Mouse (Mus musculus) Patski (cell line): ENCODE data around the gene Top2a. TPM values are rescaled to one million over a fixed set of nuclear protein-coding genes. Genes with fewer than 3 reads are reported as not detected.

Experiments
- ATAC-seq: fragments of 100-300 bp; one replicate; pipeline ENCODE4 v1.8.0; 2021
- CTCF ChIA-PET: fragments of 350-600 bp; sonication (Branson Sonifier 250); formaldehyde crosslinking; loops from one replicate; lab custom pipeline; 2022; ENCODE audit warnings: inconsistent platforms; lab: Charles Lee
- POLR2A ChIA-PET: fragments of 350-600 bp; sonication (Branson Sonifier 250); formaldehyde crosslinking; loops from one replicate; lab custom pipeline; 2022; ENCODE audit warnings: antibody characterized with exemption, inconsistent platforms; lab: Charles Lee
- DNase-seq: peaks from one replicate; pipeline ENCODE4 v3.0.0-alpha.2; 2011; ENCODE audit warnings: low read depth, low spot score
- H3K27me3 ChIP-seq: fragments of 371-371 bp; one replicate; pipeline ENCODE4 v1.5.1; 2021
- CTCF ChIP-seq: fragments of 100-300 bp; IDR thresholded peaks from one replicate; pipeline ENCODE4 v1.5.1; 2021
- in situ Hi-C: fragments of 300-500 bp; cut with MboI; formaldehyde crosslinking; loops from 3 replicates; pipeline ENCODE4 v1.11.1; 2018; ENCODE audit warnings: low pct_unique_long_range_greater_than_20kb, mixed read lengths
- polyA plus RNA-seq: library from polyadenylated mRNA; unstranded; gene quantifications from one replicate; pipeline ENCODE4 v1.2.3, GENCODE M21; 2021

Gene Top2a
- polyA plus RNA-seq, 1 experiment from 2014 or later: 139 TPM

GRCm38 (mm10) chr11:98943741-98944461, 80.1 kb downstream of the Top2a start:
- ChIA-PET POLR2A (interaction anchor here (0.7 to 0.9 kb wide), 2 partner anchors 8 to 19 kb away, joined by 3 read pairs; no protein-coding TSS in a partner anchor), CTCF (interaction anchor here (1.0 to 1.5 kb wide), 2 partner anchors 10 to 11 kb away, joined by 3 to 6 read pairs; no protein-coding TSS in a partner anchor)
- no peak for ATAC-seq
- TF ChIP-seq CTCF: no peak
- no peak for DNase-seq
- no peaks in the 10 kb centered on the region for H3K27me3 ChIP-seq
- in situ Hi-C loops: no loop called here

Other genes with a start within 250 kb of the Top2a start
- 37.2 TPM for gene Nr1d1, start 248.9 kb downstream of the Top2a start, polyA plus RNA-seq
- 69.9 TPM for gene Msl1, start 228.7 kb downstream of the Top2a start, polyA plus RNA-seq
- 39.4 TPM for gene Casc3, start 219.3 kb downstream of the Top2a start, polyA plus RNA-seq
- gene Rapgefl1, start 187.4 kb downstream of the Top2a start, polyA plus RNA-seq: 2.8 TPM
- gene Wipf2, start 160.6 kb downstream of the Top2a start, polyA plus RNA-seq: 11.2 TPM
- gene Cdc6, start 116.4 kb downstream of the Top2a start, polyA plus RNA-seq: 9.0 TPM
- 31.2 TPM for gene Rara, start 96.4 kb downstream of the Top2a start, polyA plus RNA-seq
- 0.19 TPM for gene Gjd3, start 41.2 kb downstream of the Top2a start, polyA plus RNA-seq
- 3.0 TPM for gene Igfbp4, start 17.1 kb upstream of the Top2a start, polyA plus RNA-seq
- not detected for gene Tns4, start 65.1 kb upstream of the Top2a start, polyA plus RNA-seq
- gene Ccr7, start 130.9 kb upstream of the Top2a start, polyA plus RNA-seq: 0.12 TPM
- 135 TPM for gene Smarce1, start 206.8 kb upstream of the Top2a start, polyA plus RNA-seq
- 0.14 TPM for gene Krt222, start 219.9 kb upstream of the Top2a start, polyA plus RNA-seq